ENCODE assay signal across 23 mouse cellular contexts in genomic region chr3:36905372-36905771, GRCm38 (mm10). TPM values are rescaled to one million over a fixed set of nuclear protein-coding genes. Genes with fewer than 3 reads are reported as not detected.
DNase-seq lines count a peak whose midpoint lies in the region; ATAC-seq and TF ChIP-seq lines count a peak whose summit lies in the region.
"Had no signal": no experiment of that assay in that cellular context is flagged by ENCODE, and none has a peak within 500 bp of the region (broad histone marks: within the 10 kb centered on the region; RNA-seq: fewer than 3 reads in every experiment).

No protein-coding gene starts in this region.

- no peak for TF ChIP-seq EP300 in liver, postnatal 0 days (IDR thresholded peaks at IDR 0.05; ENCODE audit: low read depth)
- no peak for TF ChIP-seq EP300 in liver, embryonic 14.5 days (IDR thresholded peaks at IDR 0.05; ENCODE audit: low read depth)
- TF ChIP-seq EP300 in MEL (IDR thresholded peaks at IDR 0.05; ENCODE audit: low read depth in 1 of 2, low read length in 2 of 2): no peak

- 84% methylated on average over 3 of the region's 3 CpGs for WGBS in liver, embryonic 12.5 days (ENCODE audit: insufficient replicate concordance)
- 96% methylated on average over 3 of the region's 3 CpGs for WGBS in liver, postnatal 0 days (ENCODE audit: insufficient replicate concordance)
- 90% methylated on average over 2 of the region's 3 CpGs for WGBS in liver, embryonic 13.5 days (ENCODE audit: insufficient replicate concordance)
- WGBS in liver, embryonic 11.5 days: 95% methylated on average over 3 of the region's 3 CpGs
- WGBS in liver, embryonic 14.5 days (ENCODE audit: insufficient replicate concordance): 84% methylated on average over 3 of the region's 3 CpGs

- no peaks in the 10 kb centered on the region for H3K9me3 ChIP-seq in liver, embryonic 12.5 days (replicated peaks)
- no peaks in the 10 kb centered on the region for H3K9me3 ChIP-seq in liver, postnatal 0 days (ENCODE audit: low read length)
- no peaks in the 10 kb centered on the region for H3K9me3 ChIP-seq in liver, embryonic 13.5 days (replicated peaks)
- no peaks in the 10 kb centered on the region for H3K9me3 ChIP-seq in liver, embryonic 11.5 days (ENCODE audit: control insufficient read depth, low read length)
- no peaks in the 10 kb centered on the region for H3K9me3 ChIP-seq in liver, embryonic 14.5 days (ENCODE audit: control insufficient read depth, low read length)
- no peaks in the 10 kb centered on the region for H3K9me3 ChIP-seq in MEL (replicated peaks; ENCODE audit: insufficient read depth, low read length)
- H3K9me3 ChIP-seq: G1E had no signal

- no peaks in the 10 kb centered on the region for H3K79me2 ChIP-seq in MEL (ENCODE audit: control insufficient read depth, insufficient read depth, low read length, poor library complexity)

- no peak overlapping the region for H3K9ac ChIP-seq in liver, embryonic 12.5 days
- no peak overlapping the region for H3K9ac ChIP-seq in liver, postnatal 0 days (replicated peaks)
- no peak overlapping the region for H3K9ac ChIP-seq in liver, embryonic 13.5 days
- no peak overlapping the region for H3K9ac ChIP-seq in liver, embryonic 11.5 days (ENCODE audit: low read depth, low read length)
- no peak overlapping the region for H3K9ac ChIP-seq in liver, embryonic 14.5 days (replicated peaks)
- no peak overlapping the region for H3K9ac ChIP-seq in MEL (ENCODE audit: control insufficient read depth, low read depth, low read length, poor library complexity, severe bottlenecking)

- peaks cover 17% of the 10 kb centered on the region for H3K36me3 ChIP-seq in liver, embryonic 12.5 days
- peaks cover 12% of the 10 kb centered on the region for H3K36me3 ChIP-seq in liver, postnatal 0 days (replicated peaks; ENCODE audit: insufficient read depth, low read length)
- H3K36me3 ChIP-seq in liver, embryonic 13.5 days: peaks cover 12% of the 10 kb centered on the region
- H3K36me3 ChIP-seq in liver, embryonic 11.5 days (ENCODE audit: control insufficient read depth, insufficient read depth, low read length): peaks cover 6% of the 10 kb centered on the region
- peaks cover 9% of the 10 kb centered on the region for H3K36me3 ChIP-seq in liver, embryonic 14.5 days (replicated peaks; ENCODE audit: control insufficient read depth, insufficient read depth, low read depth)
- peaks cover 0 to 2% of the 10 kb centered on the region in 2 experiments; a peak in 1 of 4 replicates for H3K36me3 ChIP-seq in MEL (ENCODE audit: control insufficient read depth in 1 of 2, insufficient read depth in 2 of 2, low read length in 2 of 2)

- peak; percentile 52; the same call in 1 of the 2 replicates for ATAC-seq in liver, embryonic 12.5 days
- no peak for ATAC-seq in liver, postnatal 0 days
- ATAC-seq in liver, embryonic 13.5 days (ENCODE audit: low read depth): peak; percentile 58; the same call in 1 of the 2 replicates
- ATAC-seq in liver, embryonic 11.5 days (replicated peaks; ENCODE audit: low FRiP score): no peak; the same call in 1 of the 2 replicates
- ATAC-seq in liver, embryonic 14.5 days (ENCODE audit: insufficient read depth): peak; percentile 39; the same call in 1 of the 2 replicates
- ATAC-seq: activated CD4-positive, CD25-positive, alpha-beta regulatory T cell, adult 4 months; CD4-positive, CD25-positive, alpha-beta regulatory T cell, adult 4 months; Patski had no signal

- no peak for DNase-seq in liver, postnatal 0 days
- DNase-seq in liver, embryonic 13.5 days: no peak
- no peak for DNase-seq in liver, embryonic 11.5 days (ENCODE audit: low spot score)
- no peak for DNase-seq in liver, embryonic 14.5 days (ENCODE audit: low read depth in 3 of 3, low spot score in 3 of 3)
- DNase-seq in liver (no peak), MEL (ENCODE audit: low read depth, low spot score) (no peak)
- DNase-seq in ovary, postnatal 36 days (ENCODE audit: low spot score): no peak
- DNase-seq: adrenal gland, adult 2 months; adrenal gland, adult 8-10 months; adrenal gland, postnatal 10 days; adrenal gland, postnatal 14 days; adrenal gland, postnatal 25 days; adrenal gland, postnatal 36 days; B cell, adult 2 months; cerebellum, adult 11 months; cerebellum, adult 11-12 months; cerebellum, adult 18-20 months had no signal

- no peak overlapping the region for H3K4me3 ChIP-seq in liver, embryonic 12.5 days
- H3K4me3 ChIP-seq in liver, postnatal 0 days (ENCODE audit: low read depth, low read length): no peak overlapping the region
- no peak overlapping the region for H3K4me3 ChIP-seq in liver, embryonic 13.5 days (replicated peaks)
- no peak overlapping the region for H3K4me3 ChIP-seq in liver, embryonic 11.5 days (ENCODE audit: low read depth, low read length)
- no peak overlapping the region for H3K4me3 ChIP-seq in liver, embryonic 14.5 days (ENCODE audit: insufficient read depth in 1 of 2, low read depth in 2 of 2, low read length in 2 of 2)
- H3K4me3 ChIP-seq in MEL (ENCODE audit: control insufficient read depth in 1 of 2, insufficient read depth in 1 of 2, low read depth in 2 of 2, low read length in 2 of 2): no peak overlapping the region

- TF ChIP-seq CTCF in liver, postnatal 0 days (IDR thresholded peaks at IDR 0.05; ENCODE audit: low read depth): no peak
- no peak for TF ChIP-seq CTCF in liver, embryonic 14.5 days (IDR thresholded peaks at IDR 0.05; ENCODE audit: low read depth)
- no peak for TF ChIP-seq CTCF in MEL (IDR thresholded peaks at IDR 0.05 in 2 of 3, conservative IDR thresholded peaks at IDR 0.05 in 1 of 3; ENCODE audit: control insufficient read depth in 1 of 3, insufficient read depth in 1 of 3, low read depth in 2 of 3, low read length in 3 of 3, poor library complexity in 1 of 3, severe bottlenecking in 1 of 3)

- H3K4me1 ChIP-seq in liver, embryonic 12.5 days: peaks cover 5% of the 10 kb centered on the region; the same call in 1 of the 2 replicates
- H3K4me1 ChIP-seq in liver, postnatal 0 days (ENCODE audit: insufficient read depth): no peaks in the 10 kb centered on the region
- H3K4me1 ChIP-seq in liver, embryonic 13.5 days (replicated peaks): 0 out of 2 replicates have a peak, but pooled peaks cover 2% of the 10 kb centered on the region
- no peaks in the 10 kb centered on the region for H3K4me1 ChIP-seq in liver, embryonic 11.5 days (replicated peaks; ENCODE audit: control insufficient read depth, insufficient read depth, low read length)
- no peaks in the 10 kb centered on the region for H3K4me1 ChIP-seq in liver, embryonic 14.5 days (replicated peaks; ENCODE audit: control insufficient read depth in 2 of 2, insufficient read depth in 2 of 2, low read length in 1 of 2)
- no peaks in the 10 kb centered on the region for H3K4me1 ChIP-seq in MEL (ENCODE audit: control insufficient read depth in 1 of 2, insufficient read depth in 2 of 2, low read length in 2 of 2)

- no peak overlapping the region for H3K27ac ChIP-seq in liver, embryonic 12.5 days
- H3K27ac ChIP-seq in liver, postnatal 0 days (ENCODE audit: low read depth): no peak overlapping the region
- H3K27ac ChIP-seq in liver, embryonic 13.5 days: no peak overlapping the region
- no peak overlapping the region for H3K27ac ChIP-seq in liver, embryonic 11.5 days (ENCODE audit: low read depth, low read length)
- no peak overlapping the region for H3K27ac ChIP-seq in liver, embryonic 14.5 days
- H3K27ac ChIP-seq in MEL (ENCODE audit: control insufficient read depth, low read depth, low read length): no peak overlapping the region

- no peaks in the 10 kb centered on the region for H3K27me3 ChIP-seq in liver, embryonic 12.5 days (replicated peaks)
- H3K27me3 ChIP-seq in liver, postnatal 0 days (ENCODE audit: insufficient read depth, low read length): no peaks in the 10 kb centered on the region
- H3K27me3 ChIP-seq in liver, embryonic 13.5 days: no peaks in the 10 kb centered on the region
- H3K27me3 ChIP-seq in liver, embryonic 11.5 days (replicated peaks; ENCODE audit: control insufficient read depth, insufficient read depth, low read length): no peaks in the 10 kb centered on the region
- H3K27me3 ChIP-seq in liver, embryonic 14.5 days (ENCODE audit: control insufficient read depth, insufficient read depth, low read length): no peaks in the 10 kb centered on the region
- H3K27me3 ChIP-seq in MEL (ENCODE audit: control insufficient read depth in 1 of 2, insufficient read depth in 2 of 2, low read length in 2 of 2): no peaks in the 10 kb centered on the region
- H3K27me3 ChIP-seq: CH12.LX, Patski had no signal

- no peak for TF ChIP-seq POLR2A in MEL (IDR thresholded peaks at IDR 0.05; ENCODE audit: control insufficient read depth in 1 of 2, insufficient read depth in 1 of 2, low read depth in 1 of 2, low read length in 2 of 2, poor library complexity in 1 of 2)

- TF ChIP-seq RAD21 in MEL (IDR thresholded peaks at IDR 0.05; ENCODE audit: low read depth, low read length): no peak

- no peak overlapping the region for H3K4me2 ChIP-seq in liver, embryonic 12.5 days
- no peak overlapping the region for H3K4me2 ChIP-seq in liver, postnatal 0 days (ENCODE audit: low read depth, low read length)
- no peak overlapping the region for H3K4me2 ChIP-seq in liver, embryonic 13.5 days
- H3K4me2 ChIP-seq in liver, embryonic 11.5 days: no peak overlapping the region
- no peak overlapping the region for H3K4me2 ChIP-seq in liver, embryonic 14.5 days (ENCODE audit: low read depth)

TF ChIP-seq in MEL, 35 proteins besides CTCF, POLR2A, EP300 and RAD21:
- TF ChIP-seq ZNF384 (IDR thresholded peaks at IDR 0.05; ENCODE audit: low read depth, low read length) (no peak), GATA1 (IDR thresholded peaks at IDR 0.05; ENCODE audit: low read depth, low read length) (0 out of 2 replicates have a peak, but pooled peaks have one; percentile 20)

RNA-seq across cellular contexts. Expression of gene 4932438A13Rik, which starts 42.5 kb away (rescaled TPM):
- polyA plus RNA-seq in liver, embryonic 12.5 days (2016; fragmentation: Nextera tagmentation; extraction: Ambion mirVana): 22.5 and 22.8 TPM in 2 replicates
- 14.4 and 15.8 TPM in 2 replicates for polyA plus RNA-seq in liver, postnatal 0 days (2015; fragmentation: Nextera tagmentation; extraction: Ambion mirVana)
- polyA plus RNA-seq in liver, embryonic 13.5 days (2015; fragmentation: Nextera tagmentation; extraction: Ambion mirVana): 12.7 and 16.7 TPM in 2 replicates
- polyA plus RNA-seq in liver, embryonic 11.5 days (2014; fragmentation: Nextera tagmentation; extraction: Ambion mirVana): 35.8 and 42.9 TPM in 2 replicates
- polyA plus RNA-seq in liver, embryonic 14.5 days (2012; rRNA removed): 3.9 and 5.7 TPM in 2 replicates
- polyA plus RNA-seq in liver, embryonic 14.5 days (2014; fragmentation: Nextera tagmentation; extraction: Ambion mirVana): 14.6 and 15.0 TPM in 2 replicates
- total RNA-seq in MEL (2012; rRNA removed): 11.7 and 12.6 TPM in 2 replicates
- 100 to 1,000 TPM in 1 of 2 experiments, 10 to 100 TPM in 1; 14.3 to 102 TPM for polyA plus RNA-seq in MEL (2012; ENCODE audit: insufficient read depth in 1 of 2, insufficient read length in 2 of 2, low read depth in 1 of 2, low replicate concordance in 2 of 2, missing spikeins in 1 of 2)

Comparison
In these comparisons a context has a peak if more than half of its experiments do, and no peak if none do; other contexts are left out.
1. ATAC-seq: peak in liver, embryonic 12.5 days (single experiment), liver, embryonic 13.5 days (single experiment) and liver, embryonic 14.5 days (single experiment); none in liver, postnatal 0 days (single experiment) and liver, embryonic 11.5 days (single experiment).